Mouse (Mus musculus) lung, adult 2 months (tissue): ENCODE measurements around the gene Thsd4.

ENCODE experiments used
- CTCF ChIP-seq: fragments of 200-500 bp; IDR thresholded peaks from 2 replicates; pipeline ENCODE4 v1.5.1; 2011; ENCODE audit warnings: mild to moderate bottlenecking, low read length, control low read depth; ENCODE audit not compliant: insufficient read depth
- POLR2A ChIP-seq: fragments of 200-500 bp; IDR thresholded peaks from 2 replicates; pipeline ENCODE4 v1.6.1; 2011; ENCODE audit warnings: low read depth, mild to moderate bottlenecking, control low read depth, low read length, borderline replicate concordance; ENCODE audit errors: extremely low read depth

DNA sequence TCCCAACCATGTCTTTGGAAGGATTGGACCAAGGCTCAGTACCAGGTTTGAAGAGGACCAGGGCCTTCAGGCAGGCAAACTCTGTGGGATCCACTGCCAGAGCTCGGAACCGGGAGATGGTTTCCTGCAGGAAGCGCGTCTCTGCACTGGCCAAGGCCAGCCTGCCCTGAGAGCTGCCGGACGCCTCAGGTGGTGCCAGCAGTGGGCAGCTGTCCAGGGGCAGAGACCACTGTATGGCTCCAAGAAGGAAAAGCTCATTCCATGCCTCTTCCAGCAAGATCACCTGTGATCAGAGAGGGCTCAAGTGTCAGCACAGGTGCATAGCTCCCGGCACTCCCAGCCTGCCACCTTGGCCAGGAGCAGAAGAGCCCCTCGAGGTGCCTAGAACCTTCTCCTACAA lies 574.6 kb downstream of the Thsd4 start:
- TF ChIP-seq CTCF (no peak), POLR2A (no peak)
